Mouse (Mus musculus) embryo, embryonic 9.5 days (tissue): ENCODE measurements around the gene Tyw3.
A peak's percentile ranks its signal among the peaks of the same experiment; 100 is the strongest.

Source experiments
- DNase-seq: peaks from one replicate; pipeline ENCODE4 v3.0.0-alpha.2; 2017; ENCODE audit errors: extremely low spot score

Gene Tyw3

DNA sequence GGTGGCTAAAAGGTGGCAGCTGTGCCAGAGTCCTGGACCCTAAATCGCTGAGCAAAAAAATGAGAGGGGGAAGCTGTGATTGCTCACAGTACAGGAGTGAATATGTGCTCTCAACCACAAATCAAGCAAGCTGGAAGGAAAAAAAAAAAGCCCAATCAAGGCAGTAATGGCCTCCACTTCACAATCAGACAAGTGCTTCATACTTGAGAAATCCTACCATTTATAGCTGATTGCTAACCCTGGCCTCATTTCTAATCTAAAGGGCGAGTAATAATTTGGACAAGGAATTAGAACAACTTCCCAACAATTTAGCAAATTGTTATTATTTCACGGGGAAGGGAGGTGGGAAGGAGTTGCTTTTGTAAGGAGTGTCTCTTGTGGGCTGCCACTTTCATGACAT, 31.5 kb downstream of the Tyw3 start:
- DNase-seq, result no peak

DNA sequence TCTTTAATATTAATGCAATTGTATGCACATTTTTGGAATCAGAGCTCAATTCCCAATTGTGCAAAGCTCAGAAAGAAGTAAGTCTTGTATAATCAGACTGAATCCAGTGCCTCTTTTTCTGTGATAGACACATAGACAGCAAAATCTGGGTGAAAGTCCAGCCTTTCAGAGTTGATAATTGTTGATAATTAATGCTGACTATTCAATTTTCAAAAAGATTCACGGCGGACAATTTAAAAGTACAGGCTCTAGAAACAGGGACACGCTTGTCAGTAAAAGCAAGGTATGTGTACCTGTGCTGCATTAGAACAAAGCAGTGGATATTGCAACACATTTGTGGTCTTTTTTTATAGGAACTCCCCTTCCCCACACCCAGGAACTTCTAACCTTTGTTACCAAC, 34.7 kb downstream of the Tyw3 start:
- no peak for DNase-seq

DNA sequence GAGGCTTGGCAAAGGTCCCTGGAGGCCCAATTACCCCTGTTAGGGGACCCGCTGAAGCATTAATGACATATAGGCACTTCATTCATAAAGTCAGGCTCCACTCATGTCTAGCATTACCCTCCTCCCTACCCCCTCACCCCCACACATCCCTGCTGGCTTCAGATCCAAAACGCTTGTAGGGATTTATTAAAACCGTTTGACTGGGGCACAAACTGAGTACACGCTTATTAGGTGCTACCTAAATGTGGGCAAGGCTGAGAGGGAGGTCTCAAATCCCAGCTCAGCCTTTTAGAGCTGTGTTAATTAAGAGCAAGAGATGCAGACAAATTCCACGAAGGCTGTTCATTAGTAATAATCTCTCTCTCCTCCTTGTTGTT, 45.9 kb downstream of the Tyw3 start:
- DNase-seq, result no peak

DNA sequence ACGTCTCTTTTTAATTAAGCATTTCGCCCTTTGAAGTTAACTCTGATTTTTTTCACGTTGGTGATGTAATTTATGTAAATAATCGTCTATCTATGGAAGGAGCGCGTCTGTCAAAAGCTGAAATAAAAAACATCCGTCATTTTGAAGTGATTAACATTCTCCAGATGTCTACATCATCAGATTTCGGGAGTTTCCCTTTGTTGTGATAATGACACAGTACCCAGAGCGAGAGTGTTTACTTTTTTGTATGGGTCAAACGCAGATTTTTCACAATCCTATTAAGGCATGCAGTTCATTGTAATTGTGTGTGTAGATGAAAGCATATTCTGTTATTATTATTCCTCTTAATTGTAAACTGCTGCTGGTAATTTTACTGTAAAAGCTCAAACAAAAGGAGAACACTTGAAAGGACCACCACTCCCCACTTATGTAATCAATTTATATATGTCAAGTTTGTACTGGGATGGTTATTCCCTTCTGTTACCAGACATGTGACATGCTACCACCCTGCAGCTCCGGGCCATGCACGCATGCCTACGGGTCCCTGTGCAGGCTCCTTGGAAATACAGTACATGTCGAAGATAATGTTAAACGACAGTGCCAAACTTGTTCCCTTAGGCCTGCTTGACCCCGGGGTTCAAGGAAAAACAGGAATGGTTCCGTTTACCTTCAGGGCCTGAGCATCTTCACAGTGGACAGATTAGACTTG, 46.4 kb downstream of the Tyw3 start:
- no peak for DNase-seq

DNA sequence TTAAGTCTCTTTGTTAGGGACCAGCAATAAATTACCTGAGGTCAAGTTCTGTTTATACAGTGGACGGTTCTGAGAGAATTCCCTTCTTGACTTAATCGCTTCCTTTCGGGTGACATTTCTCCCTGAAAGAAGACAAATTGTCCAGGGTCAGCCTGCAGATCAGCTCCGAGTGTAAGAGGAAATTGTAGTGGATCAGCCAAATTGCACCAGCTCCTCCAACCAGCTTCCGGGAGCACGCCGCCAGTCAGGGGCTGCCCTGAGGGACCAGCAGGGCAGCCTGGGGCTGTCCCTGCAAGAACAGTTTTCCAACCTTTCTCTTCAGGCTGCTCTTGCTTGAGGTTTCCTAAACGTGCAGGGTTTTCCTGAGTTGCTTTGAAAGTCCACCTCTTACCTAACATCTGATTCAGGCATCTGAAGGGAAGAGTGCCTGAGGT, 48.0 kb downstream of the Tyw3 start:
- peak; percentile 45 for DNase-seq

DNA sequence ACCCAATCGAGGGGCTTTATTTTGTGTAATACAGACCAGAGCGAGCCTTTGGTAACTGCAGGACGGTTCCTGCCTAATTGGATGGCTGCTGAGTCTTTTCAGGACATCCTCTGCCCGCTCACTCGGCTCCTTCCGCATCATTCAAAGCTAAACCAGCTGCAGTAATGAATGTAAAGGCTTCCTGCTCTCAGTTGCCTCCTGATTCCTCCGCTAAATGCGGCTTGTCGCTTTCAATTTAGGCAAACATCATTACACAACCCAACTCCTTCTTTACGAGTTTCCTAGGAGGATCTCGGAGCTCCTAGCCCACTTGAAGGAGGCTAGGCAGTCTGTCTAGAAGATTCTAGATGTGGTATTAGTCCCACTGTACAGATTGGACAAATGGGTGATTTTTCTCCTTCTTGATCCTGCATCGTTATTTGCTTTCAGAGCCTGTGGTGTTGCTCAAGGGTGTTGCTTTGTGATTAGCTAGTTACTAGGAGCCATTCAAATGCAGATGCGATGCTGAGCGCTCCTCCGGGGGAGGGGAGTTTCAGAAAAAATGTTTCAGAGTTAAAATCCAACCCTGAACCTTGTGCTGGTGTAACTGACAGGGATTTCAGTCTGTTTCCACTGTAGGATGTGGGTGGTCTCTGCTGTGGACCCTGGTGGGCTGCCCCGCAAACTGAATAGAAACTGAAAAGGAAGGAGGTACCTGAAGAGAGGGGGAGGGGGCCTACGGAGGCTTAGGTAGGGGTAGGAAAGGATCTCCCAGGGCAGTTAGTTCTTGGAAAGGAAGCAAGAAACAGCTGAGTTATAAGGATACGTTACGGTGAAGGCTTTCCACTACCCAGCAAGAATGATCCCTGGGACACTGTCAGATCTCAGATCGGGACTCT, 49.1 kb downstream of the Tyw3 start:
- peak; percentile 32 for DNase-seq

DNA sequence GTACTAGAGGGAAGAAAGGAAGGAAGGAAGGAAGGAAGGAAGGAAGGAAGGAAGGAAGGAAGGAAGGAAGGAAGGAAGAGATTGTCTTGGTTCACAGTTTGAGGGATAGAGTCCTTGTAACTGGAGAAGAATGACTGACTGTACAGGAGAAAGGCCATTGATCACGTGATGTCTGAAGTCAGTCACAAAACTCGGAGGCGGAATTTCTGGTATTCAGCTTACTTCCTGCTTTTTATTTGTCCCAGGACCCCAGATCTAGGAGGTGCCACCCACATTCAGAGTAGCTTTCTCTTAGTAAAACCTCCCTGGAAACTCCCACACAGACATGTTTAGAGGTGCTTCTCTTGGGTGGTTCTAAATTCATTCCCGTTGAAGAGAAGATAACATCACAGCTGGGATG, 50.7 kb downstream of the Tyw3 start:
- no peak for DNase-seq

DNA sequence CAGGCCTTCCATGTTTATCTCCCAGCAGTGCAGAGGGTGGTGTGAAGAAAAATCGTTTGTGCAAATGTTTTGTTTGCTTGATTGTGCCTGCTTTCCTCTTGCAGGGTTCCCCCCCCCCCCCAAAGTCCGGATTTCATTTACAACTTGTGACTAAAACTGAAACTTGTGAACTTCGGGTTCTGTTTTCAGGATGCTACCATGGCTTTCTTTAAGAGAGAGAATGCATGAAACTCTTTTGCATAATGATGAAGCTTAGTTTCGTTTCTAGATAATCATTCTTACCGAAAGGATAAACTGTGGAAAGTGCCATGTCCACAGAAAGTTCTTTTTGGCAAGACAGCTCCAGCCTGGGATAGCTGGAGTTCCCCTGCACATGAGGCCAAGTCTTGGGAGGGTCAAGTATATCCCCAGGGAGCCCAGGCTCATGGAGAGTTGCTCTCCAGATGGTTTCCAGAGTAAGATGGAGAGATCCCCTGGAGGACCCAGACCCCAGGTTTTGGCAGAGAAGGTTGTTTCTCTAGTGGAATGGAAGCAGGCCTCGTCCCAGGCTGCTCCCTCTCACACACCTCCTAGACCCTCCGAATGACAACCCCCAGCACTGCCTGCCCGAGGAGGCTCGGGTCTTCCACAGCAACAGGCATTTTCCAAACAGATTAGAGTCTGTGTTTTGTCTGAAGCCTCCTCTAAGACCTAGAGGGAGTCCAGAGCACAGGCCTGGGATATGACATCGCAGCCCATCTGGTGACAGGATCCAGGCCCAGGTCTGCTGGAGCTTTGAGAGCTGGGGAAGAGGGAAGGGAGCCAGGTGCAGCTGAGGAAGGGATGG, 56.6 kb downstream of the Tyw3 start:
- no peak for DNase-seq

DNA sequence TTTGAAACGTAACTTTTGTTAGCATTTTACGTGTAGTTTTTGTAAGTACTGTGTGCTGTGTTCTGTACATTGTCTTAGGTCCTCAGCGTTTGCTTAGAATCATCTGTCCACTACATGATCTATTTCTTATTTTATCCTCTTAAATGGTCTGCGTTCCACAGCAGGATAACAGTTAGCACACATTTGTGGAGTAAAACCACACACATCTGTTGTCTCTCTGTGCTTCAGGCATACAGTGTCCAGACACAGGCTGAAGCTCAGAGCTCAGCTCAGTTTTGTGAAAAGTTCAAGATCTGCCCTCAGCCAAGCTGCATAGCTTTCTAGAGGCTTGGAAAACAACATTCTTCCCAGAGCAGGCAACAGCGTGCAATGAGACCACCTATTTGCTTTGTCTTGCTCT, 60.8 kb downstream of the Tyw3 start:
- DNase-seq, result no peak

DNA sequence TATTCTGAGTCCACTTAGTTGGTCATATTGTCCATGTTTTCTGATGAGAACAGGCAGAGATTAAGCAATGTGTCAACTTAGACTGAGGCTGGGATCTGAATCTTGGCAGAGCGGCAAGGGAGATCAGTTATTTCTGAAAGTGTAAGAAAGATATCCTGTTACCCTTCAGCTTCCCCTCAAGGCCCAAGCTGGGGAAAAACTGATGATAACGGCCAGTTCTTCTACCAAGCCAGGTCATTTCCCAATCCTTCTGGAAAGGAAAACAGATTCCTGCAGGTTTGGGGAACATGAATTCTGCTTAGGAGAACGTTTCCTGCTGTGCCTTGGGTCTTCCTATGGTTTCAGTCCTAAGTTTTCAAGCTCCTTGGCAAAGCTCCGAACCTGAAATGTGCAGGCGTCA, 63.7 kb downstream of the Tyw3 start:
- DNase-seq, result no peak

DNA sequence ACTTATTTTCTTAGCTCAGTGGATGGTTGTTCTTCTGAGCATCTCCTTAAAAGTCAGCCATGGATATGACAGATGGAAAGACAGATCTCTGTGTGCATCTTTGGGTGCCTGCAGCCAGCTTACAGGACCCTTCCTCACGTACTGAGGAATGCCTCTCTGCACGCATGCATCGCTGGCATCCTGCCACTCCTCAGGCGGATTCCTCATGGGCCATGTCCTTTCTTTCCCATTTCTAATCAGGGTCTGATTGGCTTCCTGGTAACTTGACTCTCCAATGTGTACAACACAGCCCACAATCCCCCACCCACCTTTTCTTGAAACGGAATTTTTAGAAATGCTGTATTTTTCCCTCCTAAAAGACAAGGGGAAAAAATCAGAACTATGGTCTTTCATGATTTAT, 67.9 kb downstream of the Tyw3 start:
- DNase-seq, result no peak

DNA sequence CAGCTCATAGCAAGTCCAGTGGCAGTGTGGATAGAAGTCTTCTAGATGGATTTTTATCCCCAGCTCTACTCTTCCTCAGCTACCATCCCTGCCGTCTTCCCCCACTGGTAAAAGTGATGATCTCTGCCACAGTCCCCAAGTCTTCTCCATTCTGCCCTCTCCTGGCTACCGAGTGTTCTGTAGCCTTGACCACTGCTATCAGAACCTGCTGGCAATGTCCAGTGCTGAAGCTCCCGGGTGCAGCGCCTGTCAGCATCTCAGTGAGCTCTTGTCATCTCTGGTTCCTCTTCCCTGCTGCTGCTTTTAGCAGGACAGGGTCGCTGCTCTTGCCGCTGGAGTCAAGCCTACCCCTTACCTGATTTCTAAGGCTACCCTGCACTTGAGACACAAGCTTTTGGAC, 70.3 kb downstream of the Tyw3 start:
- peak; percentile 16 for DNase-seq
